Mouse (Mus musculus) erythroblast, adult 5-6 weeks (primary cell): ENCODE measurements at regions not wholly inside any gene's neighbourhood (a gene's known extent, or its start where the extent isn't known, plus 50 kb on each side); places are given as distances from the start of the nearest gene placed in this dataset.
"Not testable (repeated sequence)": the region's sequence is repeated elsewhere in the genome, so short reads cannot be mapped to it uniquely, and the experiment has no call there.

Experiments
- ATAC-seq: replicated peaks from 2 replicates; pipeline ENCODE4 v1.8.0; 2016; ENCODE audit warnings: moderate number of reproducible peaks, mild to moderate bottlenecking, moderate TSS enrichment, inconsistent platforms; ENCODE audit not compliant: poor library complexity, low FRiP score, severe bottlenecking

DNA sequence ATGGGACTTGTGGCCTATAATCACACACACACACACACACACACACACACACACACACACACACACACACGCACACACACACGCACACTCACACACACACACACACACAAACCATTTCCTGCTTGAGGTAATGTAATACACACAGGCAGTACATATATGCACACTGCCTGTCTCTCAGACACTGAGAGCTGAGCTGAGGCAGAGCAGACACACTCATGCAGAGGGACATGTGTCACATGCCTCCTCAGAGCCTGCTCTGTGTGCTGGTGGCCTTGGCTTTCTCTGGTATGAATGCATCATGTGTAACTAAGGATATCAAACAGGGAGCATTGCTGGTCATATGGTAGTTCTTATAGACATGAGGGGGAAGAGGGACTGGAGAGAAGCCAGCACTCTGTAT, 604.7 kb downstream of the Dad1 start:
- not testable (repeated sequence) for ATAC-seq

DNA sequence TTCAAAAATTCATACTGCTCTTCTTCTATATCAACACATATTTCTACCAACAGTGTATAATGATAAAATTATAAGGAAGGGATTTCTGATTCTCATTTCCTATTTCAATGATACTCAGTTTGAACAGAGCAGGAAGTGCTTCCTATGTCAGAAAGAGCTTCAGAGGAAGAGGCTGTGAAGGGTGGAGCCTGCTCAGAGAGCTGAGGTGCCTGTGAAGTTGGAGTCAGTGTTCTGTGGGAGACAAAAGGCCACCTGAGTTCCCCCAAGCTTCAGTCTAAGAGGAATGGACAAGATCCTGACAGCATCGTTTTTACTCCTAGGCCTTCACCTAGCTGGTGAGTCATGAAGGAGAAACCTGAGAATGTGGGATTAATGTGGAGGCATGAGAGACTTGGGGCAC, 613.5 kb downstream of the Dad1 start:
- ATAC-seq: not testable (repeated sequence)

DNA sequence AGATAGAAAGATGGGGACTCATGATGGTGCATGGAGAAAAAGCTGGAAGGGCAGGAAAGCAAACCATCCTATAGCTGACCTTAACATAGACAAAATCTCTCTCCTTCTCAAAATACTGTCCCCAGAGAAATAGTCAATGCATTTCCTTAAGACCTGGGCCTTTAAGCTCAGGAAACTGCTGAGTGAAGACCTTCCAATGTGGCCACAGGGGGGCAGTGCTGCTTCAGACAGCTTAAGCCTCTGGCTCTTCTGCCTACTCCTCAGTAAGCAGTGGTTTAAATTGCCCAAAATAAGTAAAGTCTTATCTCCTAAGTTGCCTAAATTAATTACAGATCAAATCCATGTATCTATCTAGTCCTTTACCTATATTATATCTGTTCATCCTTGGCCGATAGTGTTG, 616.2 kb downstream of the Dad1 start:
- not testable (repeated sequence) for ATAC-seq

DNA sequence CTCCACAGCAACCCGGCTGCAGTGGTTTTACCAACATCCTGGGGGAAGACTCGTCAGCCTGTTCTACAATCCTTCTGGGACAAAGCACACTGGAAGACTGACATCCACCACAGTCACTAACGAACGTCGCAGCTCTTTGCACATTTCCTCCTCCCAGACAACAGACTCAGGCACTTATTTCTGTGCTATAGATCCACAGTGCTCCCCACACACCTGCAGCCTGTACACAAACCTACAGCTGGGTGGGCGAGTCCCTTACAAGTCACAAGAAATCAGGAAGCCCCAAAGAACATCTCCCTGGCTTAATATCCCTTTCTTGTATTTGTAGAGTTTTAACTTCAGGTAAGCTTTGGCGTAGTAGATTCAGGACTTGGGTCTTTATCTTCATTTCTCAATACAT, 618.7 kb downstream of the Dad1 start:
- ATAC-seq: not testable (repeated sequence)

DNA sequence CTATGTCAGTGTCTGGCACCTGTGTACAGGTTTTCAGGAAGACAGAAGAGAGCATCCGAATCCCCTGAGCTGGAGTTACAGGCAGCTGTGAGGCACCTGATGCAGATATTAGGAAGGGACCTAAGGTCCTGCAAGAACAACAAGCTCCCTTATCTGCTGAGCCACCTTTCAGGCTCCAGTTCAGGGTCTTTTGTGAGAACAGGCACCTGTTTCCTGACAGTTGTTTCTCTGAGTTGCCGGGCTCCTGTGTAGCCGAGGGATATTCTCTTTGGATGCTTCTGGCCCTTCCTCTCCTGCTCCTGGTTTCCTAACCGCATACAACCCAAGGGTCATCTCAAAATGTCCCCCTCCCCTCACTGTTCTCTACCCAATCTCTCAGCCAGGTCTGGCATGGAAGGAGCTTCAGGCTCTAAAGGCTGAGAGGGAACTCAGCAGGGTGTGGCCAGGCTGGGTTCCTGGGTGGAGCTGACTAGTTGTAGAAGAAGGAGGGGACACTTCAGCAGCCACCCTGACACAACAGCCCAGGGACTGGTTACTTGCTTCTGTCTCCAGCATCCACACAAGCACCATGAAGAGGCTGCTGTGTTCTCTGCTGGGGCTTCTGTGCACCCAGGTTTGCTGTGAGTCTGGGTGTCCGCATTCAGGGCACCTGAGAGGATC, 619.5 kb downstream of the Dad1 start:
- ATAC-seq: not testable (repeated sequence)

DNA sequence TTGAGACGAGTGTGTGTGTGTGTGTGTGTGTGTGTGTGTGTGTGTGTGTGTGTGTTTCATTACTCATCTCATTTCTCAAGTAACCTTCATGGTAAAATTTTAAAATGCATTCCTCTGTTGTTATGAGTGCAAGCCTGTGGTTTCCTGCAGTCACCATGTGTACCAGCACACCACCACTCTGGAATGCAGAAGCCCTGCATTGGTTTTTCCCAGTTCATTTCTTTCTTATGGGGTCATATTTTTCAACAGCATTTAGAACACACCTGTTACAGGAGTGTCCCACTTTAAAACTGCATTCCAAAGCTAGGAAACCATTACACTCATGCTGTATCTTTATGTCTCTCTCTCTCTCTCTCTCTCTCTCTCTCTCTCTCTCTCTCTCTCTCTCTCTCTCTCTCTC, 620.2 kb downstream of the Dad1 start:
- not testable (repeated sequence) for ATAC-seq

DNA sequence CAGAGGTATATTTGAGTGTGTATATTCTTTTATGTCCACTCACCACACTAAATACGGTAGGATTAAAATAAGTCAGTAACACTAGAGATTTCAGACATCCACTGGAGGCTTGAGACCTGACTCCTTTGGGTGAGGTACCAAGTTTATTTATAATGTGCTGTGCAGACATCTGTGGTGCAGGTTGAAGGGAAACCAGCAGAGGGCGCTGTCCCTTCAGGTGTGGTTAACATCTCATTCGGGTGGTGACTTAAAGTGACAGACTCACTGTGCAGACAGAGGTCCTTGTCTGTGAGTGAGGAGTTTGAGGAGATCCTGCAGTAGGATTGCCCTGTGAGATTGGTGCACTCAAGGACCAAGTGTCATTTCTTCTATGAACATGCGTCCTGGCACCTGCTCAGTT, 632.5 kb downstream of the Dad1 start:
- ATAC-seq: not testable (repeated sequence)

DNA sequence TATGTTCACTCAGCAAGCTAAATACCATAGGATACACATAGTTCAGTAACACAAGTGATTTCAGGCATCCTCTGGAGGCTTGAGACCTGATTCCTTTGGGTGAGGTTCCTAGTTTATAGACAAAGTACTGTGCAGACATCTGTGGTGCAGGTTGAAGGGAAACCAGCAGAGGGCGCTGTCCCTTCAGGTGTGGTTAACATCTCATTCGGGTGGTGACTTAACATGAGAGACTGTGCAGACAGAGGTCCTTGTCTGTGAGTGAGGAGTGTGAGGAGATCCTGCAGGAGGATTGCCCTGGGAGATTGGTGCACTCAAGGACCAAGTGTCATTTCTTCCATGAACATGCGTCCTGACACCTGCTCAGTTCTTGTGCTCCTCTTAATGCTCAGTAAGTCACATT, 637.8 kb downstream of the Dad1 start:
- ATAC-seq: not testable (repeated sequence)

DNA sequence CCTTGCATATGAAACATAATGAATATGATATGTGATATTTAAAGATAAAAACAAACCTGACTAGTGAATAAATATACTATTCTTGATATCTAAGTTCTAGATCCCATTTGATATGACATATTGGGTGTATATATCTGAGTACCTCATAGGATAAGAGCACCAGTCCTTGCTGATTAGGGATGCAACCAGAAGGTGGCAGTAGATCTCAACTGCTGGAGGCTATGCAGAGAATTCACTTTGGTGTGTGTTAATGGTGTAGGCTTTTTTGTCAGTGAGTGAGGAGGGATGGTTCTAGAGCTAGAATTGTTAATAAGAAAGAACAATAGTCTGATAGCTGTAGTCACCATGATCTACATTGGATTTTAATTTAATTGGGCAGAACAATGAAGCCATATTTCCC, 639.6 kb downstream of the Dad1 start:
- ATAC-seq: no peak

DNA sequence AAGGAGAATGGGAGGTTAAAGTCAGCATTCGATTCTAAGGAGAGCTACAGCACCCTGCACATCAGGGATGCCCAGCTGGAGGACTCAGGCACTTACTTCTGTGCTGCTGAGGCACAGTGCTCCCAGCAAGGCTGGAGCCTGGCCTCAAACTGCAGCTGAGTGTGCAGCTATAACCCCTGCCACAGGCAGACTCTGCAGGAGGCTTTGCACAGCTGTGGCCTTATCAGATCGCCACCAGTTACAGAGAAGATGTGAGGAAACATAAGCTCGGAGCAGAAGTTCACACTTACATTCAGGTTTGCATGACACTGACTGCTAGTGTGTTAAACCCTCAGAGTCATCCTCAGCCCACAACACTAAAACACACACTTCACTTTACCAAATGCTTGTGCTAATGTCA, 654.6 kb downstream of the Dad1 start:
- not testable (repeated sequence) for ATAC-seq

DNA sequence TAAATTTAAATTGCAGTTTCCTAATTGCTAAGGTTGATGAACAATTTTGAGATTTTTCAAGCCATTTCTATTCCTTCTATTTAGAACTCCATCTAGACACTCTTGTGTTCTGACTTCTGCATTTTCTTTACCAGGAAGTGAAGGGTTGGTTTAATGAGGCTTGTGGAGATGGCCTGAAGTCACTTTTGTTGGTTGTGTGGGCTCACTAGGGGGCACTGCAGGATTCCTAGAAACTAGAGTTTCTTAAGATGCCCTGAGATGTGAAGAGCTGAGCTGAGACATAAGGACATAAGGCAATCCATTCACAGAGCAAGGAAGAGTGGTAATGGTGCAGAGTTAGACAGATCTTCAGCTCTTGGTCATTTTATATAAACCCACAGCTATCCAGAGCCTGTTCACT, 656.6 kb downstream of the Dad1 start:
- not testable (repeated sequence) for ATAC-seq

DNA sequence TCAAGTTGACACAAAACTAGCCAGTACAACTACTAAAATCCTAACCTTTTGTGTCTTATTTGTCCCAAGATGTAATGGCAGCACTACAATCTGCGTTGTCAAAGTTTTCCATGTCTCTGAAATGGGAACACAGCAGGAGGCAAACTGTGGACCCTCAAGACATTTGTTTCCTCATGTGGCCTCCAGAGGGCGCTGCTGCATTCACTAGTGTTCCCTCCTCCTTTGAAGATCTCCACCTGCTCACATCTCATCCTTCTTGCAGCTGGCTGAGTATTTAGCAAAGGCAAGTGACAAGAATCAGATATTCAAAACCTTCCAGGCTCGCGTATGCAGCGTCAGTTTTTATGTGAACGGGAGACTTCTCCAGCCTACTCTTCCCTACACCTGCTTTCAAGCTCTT, 663.3 kb downstream of the Dad1 start:
- ATAC-seq: not testable (repeated sequence)

DNA sequence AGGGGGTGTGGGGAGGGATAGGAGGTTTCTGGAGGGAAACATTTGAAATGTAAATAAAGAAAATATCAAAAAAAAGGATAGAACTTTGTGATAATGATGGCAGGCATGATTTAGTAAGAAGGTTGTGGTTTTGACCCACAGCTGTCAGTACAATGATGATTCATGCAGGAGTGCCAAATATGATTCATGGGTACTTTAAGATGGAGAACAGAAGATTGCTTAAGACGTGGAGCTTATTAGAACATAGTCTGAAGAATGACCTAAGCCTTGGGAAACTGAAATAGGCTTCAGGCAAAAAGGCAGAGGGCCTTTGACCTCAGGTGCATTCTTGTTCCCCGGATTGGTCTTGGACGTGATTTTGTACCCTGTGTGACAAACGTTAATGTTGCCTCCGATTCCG, 671.4 kb downstream of the Dad1 start:
- ATAC-seq: not testable (repeated sequence)

DNA sequence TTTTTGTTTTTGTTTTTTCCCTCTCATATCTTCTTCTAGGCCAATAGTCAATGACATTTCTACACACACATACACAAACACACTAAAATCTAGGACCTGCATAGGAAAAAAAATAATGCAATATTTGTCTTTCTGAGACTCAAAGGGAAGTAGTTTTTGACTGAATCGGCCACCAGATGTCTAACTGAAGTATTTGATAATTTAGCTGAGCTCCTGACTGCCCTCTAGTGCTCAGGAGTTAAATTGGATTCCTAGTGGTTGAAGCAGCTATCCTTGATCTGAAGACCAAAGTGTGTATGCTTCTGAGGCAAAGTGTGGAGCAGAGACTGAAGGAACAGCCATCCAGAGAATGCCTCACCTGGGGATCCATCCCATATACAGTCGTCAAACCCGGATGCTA, 672.2 kb downstream of the Dad1 start:
- not testable (repeated sequence) for ATAC-seq

DNA sequence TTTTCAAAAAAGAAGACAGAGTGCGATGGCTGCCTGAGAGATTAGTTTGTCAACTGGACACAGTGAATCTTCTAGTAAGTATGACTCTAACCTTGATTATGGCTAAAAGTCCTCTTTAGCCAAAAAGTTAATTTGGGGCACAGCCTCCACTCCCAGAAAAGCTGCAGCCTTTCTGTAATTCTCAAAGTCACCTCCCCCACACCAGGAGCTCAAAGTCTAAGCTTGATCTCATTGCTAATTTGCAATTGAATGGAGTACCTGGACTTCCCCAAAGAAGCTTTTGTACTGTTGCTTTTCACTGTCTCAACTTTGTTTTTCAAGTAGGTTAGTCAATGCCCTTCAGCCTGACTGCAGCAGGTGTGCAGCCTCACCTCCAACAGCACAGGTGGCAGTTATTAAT, 677.0 kb downstream of the Dad1 start:
- ATAC-seq: not testable (repeated sequence)

DNA sequence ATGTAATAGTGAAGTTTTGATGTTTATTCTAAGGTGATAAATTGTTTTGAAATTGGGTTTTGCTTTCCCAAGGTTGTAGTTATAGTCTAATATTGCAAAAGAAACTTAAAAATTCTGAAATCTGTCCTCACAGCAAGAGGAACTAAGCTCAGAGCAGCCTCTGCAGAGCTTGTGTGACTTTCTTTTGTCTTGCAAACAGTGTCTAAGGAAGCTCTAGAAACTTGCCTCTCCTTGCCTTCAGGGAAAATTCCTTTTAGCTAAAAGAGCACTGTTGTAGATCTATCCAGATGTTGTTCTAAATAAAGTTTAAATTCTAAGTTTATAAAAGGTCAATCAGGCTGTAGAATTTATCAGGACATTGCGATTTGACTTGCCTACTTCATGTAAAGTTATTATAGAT, 681.2 kb downstream of the Dad1 start:
- not testable (repeated sequence) for ATAC-seq

DNA sequence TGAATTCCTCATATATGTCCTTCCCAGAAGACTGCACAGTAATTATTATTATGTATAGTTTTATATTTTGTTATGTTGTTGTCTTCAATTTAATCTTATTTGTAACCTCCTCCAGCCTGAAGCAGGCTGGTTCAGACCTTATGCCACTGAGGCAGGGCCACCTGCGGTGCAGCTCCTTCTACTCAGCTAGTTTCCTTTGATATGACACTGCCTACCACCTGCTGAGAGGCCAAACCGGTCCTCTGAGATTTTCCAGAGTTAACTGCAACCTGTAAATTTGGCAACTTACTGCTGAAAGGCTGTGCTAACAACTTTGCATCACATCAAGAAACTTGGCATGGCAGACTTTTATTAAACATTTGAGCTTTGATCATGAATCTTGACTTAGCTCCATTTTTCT, 691.3 kb downstream of the Dad1 start:
- no peak for ATAC-seq

DNA sequence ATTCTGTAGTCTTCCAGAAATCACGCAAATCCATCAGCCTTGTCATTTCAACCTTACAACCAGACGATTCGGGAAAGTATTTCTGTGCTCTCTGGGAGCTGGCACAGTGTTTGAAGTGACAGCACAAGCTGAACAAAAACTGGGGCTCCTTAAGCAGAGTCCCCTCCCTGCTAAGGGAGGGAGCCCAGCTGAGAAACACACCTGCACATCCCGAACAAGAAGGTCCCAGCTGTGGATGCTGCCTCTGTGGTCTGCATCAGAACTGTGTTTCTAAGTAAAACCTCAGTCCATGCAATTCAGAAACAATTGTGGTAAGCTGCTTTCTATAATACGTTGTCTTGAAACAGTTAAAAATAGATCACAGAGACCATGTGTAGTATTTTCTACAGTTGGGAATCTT, 693.8 kb downstream of the Dad1 start:
- ATAC-seq: not testable (repeated sequence)

DNA sequence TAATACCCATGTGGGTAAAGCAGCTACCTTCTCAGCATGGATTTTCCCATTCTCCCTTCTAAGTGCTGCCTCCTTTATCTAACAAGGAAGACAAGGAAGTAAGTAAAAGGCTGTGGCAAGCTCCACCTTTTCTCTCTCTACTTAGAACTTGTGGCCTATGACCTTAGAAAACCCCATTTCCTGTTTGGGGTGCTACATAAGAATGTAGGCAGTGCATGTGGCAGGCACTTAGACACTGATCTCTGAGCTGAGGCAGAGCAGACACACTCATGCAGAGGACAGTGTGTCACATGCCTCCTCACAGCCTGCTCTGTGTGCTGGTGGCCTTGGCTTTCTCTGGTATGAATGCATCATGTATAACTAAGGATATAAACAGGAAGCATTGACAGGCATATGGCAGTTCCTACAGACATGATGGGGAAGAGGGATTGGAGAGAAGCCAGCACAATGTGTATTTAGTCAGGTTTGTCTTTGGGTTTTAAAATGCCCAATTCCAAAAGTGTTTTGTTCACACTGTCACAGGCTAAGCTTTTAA, 694.5 kb downstream of the Dad1 start:
- not testable (repeated sequence) for ATAC-seq

DNA sequence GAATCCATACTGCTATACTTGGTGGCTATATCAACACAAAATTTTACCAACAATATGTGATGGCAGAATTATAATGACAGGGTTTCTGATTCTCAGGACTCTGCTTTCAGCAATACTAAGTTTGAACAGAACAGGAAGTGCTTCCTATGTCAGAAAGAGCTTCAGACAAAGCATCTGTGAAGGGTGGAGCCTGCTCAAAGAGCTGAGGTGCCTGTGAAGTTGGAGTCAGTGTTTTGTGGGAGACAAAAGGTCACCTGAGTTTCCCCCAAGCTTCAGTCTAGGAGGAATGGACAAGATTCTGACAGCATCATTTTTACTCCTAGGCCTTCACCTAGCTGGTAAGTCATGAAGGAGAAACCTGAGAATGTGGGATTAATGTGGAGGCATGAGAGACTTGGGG, 700.1 kb downstream of the Dad1 start:
- ATAC-seq: no peak

DNA sequence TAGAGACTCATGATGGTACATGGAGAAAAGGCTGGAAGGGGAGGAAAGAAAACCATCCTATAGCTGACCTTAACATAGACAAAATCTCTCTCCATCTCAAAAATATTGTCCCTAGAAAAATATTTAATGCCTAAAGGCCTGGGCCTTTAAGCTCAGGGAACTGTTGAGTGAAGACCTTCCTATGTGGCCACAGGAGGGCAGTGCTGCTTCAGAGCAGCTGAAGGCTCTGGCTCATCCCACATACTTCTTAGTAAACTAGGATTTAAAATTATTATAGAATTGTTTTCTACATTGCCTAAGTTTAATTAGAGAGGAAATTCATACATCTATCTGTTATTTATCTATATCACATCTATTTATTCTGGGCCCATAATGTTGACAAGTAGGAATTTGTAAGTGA, 706.5 kb downstream of the Dad1 start:
- not testable (repeated sequence) for ATAC-seq

DNA sequence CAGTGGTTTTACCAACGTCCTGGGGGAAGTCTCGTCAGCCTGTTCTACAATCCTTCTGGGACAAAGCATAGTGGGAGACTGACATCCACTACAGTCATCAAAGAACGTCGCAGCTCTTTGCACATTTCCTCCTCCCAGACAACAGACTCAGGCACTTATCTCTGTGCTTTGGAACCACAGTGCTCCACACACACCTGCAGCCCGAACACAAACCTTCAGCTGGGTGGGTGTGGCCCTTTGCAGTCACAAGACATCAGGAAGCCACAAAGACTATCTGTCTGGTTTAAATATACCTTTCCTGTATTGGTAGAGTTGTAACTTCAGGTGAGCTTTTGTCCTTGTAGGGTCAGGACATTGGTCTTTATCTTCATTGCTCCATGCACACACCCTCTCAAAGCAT, 708.6 kb downstream of the Dad1 start:
- no peak for ATAC-seq
